Mouse (Mus musculus) olfactory bulb, adult 2 months (tissue): Measurements from ENCODE around the gene Fgfr2.

Experiments
- CTCF ChIP-seq: fragments of 200-500 bp; IDR thresholded peaks from 2 replicates; pipeline ENCODE4 v1.5.1; 2012; ENCODE audit warnings: low read depth, mild to moderate bottlenecking, low read length, moderate library complexity; ENCODE audit not compliant: insufficient read depth
- POLR2A ChIP-seq: fragments of 200-500 bp; IDR thresholded peaks from 2 replicates; pipeline ENCODE4 v1.6.1; 2012; ENCODE audit warnings: mild to moderate bottlenecking, low read depth, low read length, moderate library complexity; ENCODE audit not compliant: insufficient read depth

DNA sequence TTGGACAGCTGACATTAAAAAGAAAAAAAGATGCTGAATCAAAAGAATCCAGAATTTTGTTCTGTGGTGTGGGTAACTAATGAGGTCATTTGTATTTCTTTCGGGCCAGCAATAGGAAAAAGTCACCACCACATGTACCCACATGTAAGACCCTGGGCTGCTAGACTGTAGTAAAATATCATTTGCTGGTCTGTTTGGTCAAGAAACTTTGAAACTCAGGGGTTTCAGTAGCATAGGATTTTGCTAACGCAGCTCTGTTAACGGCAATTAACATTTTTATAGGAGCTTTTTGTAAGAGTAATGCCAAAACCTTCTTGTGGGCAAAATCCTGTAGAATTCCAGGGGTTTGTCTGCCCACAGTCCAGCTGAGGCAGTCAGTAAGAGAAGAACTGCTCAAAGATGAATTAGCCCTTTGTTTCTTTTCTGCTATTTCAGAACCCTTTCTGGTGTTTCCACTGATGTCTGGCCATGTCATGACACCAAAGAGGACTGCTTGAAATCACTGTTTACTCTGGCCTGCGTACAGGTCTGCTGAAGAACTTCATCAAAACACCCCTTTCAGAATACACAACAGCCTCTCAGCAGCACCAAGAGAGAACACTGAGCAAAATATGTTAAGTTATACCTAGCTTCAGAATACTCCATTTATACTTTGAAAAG lies 2667.4 kb downstream of the Fgfr2 start:
- TF ChIP-seq CTCF (no peak), POLR2A (no peak)
